Mouse (Mus musculus): ENCODE results near the gene Ptprr. TPM values are rescaled to one million over a fixed set of nuclear protein-coding genes. Genes with fewer than 3 reads are reported as not detected.

The Ptprr gene
- polyA plus RNA-seq, 1 experiment from 2014 or later = 1.1 TPM

DNA sequence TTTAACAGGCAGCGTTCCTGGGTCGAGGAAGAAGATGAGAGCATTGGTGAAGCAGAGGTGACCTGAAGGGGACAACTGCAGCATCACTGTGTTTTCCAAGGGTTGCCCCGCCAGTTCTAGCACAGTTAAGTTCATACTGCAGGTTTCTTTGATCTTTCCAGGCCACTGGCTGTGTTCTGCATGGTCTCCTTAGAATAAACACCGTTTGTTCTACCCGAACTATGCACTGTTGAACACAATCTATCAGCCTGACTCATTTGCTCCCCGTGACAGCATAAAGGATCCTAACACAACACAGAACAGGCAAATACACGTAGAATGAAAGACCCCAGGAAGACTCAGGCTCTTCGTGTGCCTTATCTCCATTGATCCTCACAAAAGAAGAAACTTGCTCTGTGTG lies 176.4 kb downstream of the Ptprr start:
- no peak for DNase-seq (ENCODE audit: low spot score)

DNA sequence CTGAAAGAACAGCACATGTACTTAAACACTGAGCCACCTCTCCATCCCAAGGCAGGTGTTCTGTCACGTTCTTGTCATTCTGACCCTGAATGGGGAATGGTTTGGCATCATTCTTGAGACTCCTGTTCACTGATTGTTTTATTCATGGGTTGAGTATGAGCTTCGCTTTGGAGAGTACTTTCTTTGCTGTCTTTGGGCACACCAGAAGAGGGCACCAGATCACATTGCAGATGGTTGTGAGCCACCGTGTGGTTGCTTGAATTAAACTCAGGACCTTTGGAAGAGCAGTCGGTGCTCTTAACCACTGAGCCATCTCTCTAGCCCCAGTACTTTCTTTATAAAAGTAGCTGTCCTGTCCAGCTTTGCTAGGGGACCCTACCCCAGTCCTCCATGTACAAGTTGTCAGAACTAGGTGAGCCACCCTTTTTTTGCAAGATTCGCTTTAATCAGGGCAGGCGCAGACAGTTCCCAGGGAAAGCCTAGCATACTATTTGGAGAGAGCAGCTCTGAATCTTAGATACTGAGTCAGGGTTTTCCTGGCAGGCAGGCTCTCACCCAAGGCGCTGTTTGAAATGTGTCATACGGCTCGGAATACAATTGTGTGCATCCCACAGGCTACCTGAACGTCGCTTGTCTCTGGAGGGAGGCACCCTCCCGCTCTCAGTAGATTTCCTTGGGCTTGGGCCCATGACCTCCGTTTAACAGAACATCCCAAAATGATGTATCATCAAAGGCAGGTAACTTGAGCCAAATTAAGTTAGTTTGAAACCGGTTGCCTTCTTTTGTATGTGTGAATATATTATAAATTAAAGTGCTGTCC lies 178.8 kb downstream of the Ptprr start:
- no peak for DNase-seq (ENCODE audit: low spot score)

DNA sequence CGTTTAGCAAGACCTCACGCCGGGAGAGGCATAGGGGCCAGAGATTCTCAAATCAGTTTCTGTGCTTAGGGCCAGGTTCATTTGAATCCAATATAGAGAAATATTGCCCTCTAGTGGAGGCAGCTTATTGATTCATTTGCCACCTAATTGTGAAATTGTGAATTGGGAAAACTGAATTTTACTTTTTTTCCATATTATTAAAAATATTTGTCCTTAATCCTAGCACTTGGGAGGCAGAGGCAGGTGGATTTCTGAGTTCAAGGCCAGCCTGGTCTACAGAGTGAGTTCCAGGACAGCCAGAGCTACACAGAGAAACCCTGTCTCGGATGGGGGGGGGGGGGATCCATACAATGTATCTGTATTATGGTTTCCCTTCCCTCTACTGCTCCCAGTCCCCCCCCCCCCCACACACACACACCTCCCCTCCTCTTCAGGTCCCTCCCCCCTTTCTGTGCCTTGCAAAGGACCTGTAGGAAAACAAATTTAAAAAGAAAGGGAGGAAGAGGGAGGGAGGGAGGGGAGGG lies 179.5 kb downstream of the Ptprr start:
- peak; percentile 40 for DNase-seq (ENCODE audit: low spot score)

GRCm38 (mm10) chr10:116199035-116199434 lies 181.0 kb downstream of the Ptprr start:
- peak; percentile 51 for DNase-seq (ENCODE audit: low spot score)

- no peak for DNase-seq (ENCODE audit: low spot score)
Measured at GRCm38 (mm10) chr10:116201542-116201941, 183.5 kb downstream of the Ptprr start.

GRCm38 (mm10) chr10:116205580-116206358 lies 187.8 kb downstream of the Ptprr start:
- no peak for DNase-seq (ENCODE audit: low spot score)

DNA sequence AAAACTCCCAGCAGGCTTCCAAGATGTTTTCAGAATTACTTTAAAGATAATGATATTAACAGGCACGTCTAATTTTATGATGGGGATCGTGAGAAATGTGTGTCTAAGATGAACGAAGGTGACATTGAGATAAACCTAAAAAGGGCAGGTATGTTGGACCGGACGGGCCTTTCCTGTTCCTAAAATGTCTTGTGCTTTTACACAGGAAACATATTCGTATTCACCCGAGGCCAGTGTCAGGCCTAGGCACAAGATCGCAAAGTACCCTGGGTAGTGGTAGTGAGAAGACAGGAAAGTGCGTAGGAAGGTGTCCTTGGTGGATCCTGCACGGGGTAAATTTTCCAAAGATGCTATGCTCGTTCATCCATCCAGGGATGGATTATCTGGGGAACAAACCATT lies 188.4 kb downstream of the Ptprr start:
- no peak for DNase-seq (ENCODE audit: low spot score)

GRCm38 (mm10) chr10:116207987-116208726 lies 190.1 kb downstream of the Ptprr start:
- peak; percentile 61 for DNase-seq (ENCODE audit: low spot score)

DNA sequence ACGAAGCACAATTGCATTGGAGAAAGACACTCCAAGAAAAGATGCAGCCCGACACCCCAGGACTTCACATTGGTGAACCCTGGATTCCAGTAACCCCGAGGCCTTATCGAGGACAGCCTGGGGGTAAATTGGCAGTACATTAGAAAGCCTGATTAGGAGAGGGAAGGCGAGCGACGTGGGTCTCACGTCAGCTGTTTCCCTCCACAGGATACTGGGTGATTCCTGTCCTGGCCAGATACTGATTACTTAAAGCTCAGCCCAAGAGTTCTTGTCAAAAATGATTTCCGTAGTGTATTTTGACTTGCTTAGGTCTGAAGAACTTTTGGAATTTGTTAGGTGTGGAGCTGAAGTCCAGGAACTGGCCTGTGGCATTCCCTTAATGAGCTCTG lies 190.7 kb downstream of the Ptprr start:
- no peak for DNase-seq (ENCODE audit: low spot score)

GRCm38 (mm10) chr10:116212127-116212526 lies 194.1 kb downstream of the Ptprr start:
- DNase-seq (ENCODE audit: low spot score) = no peak

GRCm38 (mm10) chr10:116220336-116221118 lies 202.5 kb downstream of the Ptprr start:
- DNase-seq (ENCODE audit: low spot score) = no peak

GRCm38 (mm10) chr10:116235299-116235698 lies 217.3 kb downstream of the Ptprr start:
- no peak for DNase-seq (ENCODE audit: low spot score)

GRCm38 (mm10) chr10:116242200-116242599 lies 224.2 kb downstream of the Ptprr start:
- DNase-seq (ENCODE audit: low spot score) = no peak

- no peak for DNase-seq (ENCODE audit: low spot score)
Measured at GRCm38 (mm10) chr10:116243373-116243772, 225.4 kb downstream of the Ptprr start.

- no peak for DNase-seq (ENCODE audit: low spot score)
Measured at GRCm38 (mm10) chr10:116245632-116246031, 227.6 kb downstream of the Ptprr start.

DNA sequence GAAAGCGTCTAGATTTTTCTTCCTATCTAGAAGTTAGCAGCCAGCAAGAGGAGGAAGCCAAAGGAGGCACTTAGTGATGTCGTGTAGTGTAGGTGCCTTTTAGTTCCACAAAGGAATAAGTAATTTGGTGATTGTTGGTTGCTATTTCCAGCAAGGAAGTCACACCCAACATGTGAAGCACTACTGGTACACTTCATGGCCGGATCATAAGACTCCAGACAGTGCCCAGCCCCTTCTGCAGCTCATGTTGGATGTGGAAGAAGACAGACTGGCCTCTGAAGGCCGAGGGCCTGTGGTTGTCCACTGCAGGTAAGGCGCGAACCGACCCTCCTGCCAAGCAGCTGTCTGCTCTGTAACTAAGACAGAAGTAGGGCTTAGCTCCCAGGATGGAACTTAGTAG lies 234.7 kb downstream of the Ptprr start:
- DNase-seq (ENCODE audit: low spot score) = no peak

- no peak for DNase-seq (ENCODE audit: low spot score)
Measured at GRCm38 (mm10) chr10:116253972-116254371, 236.0 kb downstream of the Ptprr start.

- no peak for DNase-seq (ENCODE audit: low spot score)
Measured at GRCm38 (mm10) chr10:116259298-116259697, 241.3 kb downstream of the Ptprr start.

- no peak for DNase-seq (ENCODE audit: low spot score)
Measured at GRCm38 (mm10) chr10:116260658-116261433, 242.8 kb downstream of the Ptprr start.

DNA sequence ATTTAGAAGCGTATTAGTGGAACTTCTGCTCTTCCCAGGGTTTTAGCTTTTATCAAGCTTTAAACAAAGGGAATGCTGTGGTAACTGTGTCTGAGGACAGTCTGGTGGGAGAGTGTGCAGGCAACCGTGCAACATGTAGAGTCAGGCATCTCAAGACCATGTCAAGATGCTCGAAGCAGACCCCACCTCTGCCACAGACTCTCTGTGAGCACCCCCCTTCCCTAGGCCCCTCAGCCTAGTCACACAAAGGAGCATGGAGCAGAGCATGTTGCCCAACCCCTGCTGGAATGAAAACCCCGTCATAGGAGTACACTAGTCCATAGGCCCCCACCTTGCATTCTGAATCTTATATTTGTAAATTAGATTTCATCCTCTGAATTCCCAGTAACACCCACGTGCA lies 243.5 kb downstream of the Ptprr start:
- DNase-seq (ENCODE audit: low spot score) = no peak

Data from thymus, postnatal 0 days (tissue).